16 mouse cellular contexts compared by ENCODE assay signal in genomic region chr2:146008801-146009200, GRCm38 (mm10).
"Had no signal": no experiment of that assay in that cellular context is flagged by ENCODE, and none has a peak within 500 bp of the region (broad histone marks: within the 10 kb centered on the region; RNA-seq: fewer than 3 reads in every experiment).

No protein-coding gene starts in this region.

- H3K27ac ChIP-seq: neural tube, embryonic 12.5 days; neural tube, embryonic 13.5 days; neural tube, embryonic 15.5 days; stomach, embryonic 15.5 days had no signal

- DNase-seq: retina, postnatal 1 day; right cerebral cortex, adult 18-20 months; right cerebral cortex, postnatal 14 days; right cerebral cortex, postnatal 25 days; right cerebral cortex, postnatal 4 days; spleen, adult 18-20 months; thymus, adult 18-20 months; thymus, adult 2 months; thymus, postnatal 14 days; thymus, postnatal 25 days; thymus, postnatal 36 days; thymus, postnatal 4 days had no signal

- H3K27me3 ChIP-seq: neural tube, embryonic 12.5 days; neural tube, embryonic 13.5 days; neural tube, embryonic 15.5 days; stomach, embryonic 15.5 days had no signal

- H3K4me2 ChIP-seq: neural tube, embryonic 12.5 days; neural tube, embryonic 13.5 days; neural tube, embryonic 15.5 days; stomach, embryonic 15.5 days had no signal

- H3K36me3 ChIP-seq: neural tube, embryonic 12.5 days; neural tube, embryonic 13.5 days; neural tube, embryonic 15.5 days; stomach, embryonic 15.5 days had no signal

- H3K4me3 ChIP-seq: neural tube, embryonic 12.5 days; neural tube, embryonic 13.5 days; neural tube, embryonic 15.5 days; stomach, embryonic 15.5 days had no signal

- H3K9ac ChIP-seq: neural tube, embryonic 12.5 days; neural tube, embryonic 13.5 days; neural tube, embryonic 15.5 days; stomach, embryonic 15.5 days had no signal

- H3K9me3 ChIP-seq: neural tube, embryonic 12.5 days; neural tube, embryonic 13.5 days; neural tube, embryonic 15.5 days; stomach, embryonic 15.5 days had no signal

- H3K4me1 ChIP-seq: neural tube, embryonic 12.5 days; neural tube, embryonic 13.5 days; neural tube, embryonic 15.5 days; stomach, embryonic 15.5 days had no signal
